Mouse (Mus musculus) stomach, postnatal 0 days (tissue): ENCODE data around the gene Gm16253.

Source experiments
- CTCF ChIP-seq: IDR thresholded peaks from 2 replicates; pipeline ENCODE4 v1.5.1; 2016; ENCODE audit warnings: antibody characterized with exemption, low read depth, mild to moderate bottlenecking, moderate library complexity
- EP300 ChIP-seq: optimal IDR thresholded peaks from 2 replicates; pipeline ENCODE3; 2016; ENCODE audit warnings: antibody characterized with exemption

- TF ChIP-seq CTCF (no peak), EP300 (no peak)
Observed at GRCm38 (mm10) chr3:96558668-96559196, 18.1 kb upstream of the Gm16253 start.
